Mouse (Mus musculus): ENCODE measurements around the gene Fgf14.
"Not testable (repeated sequence)": the region's sequence is repeated elsewhere in the genome, so short reads cannot be mapped to it uniquely, and the experiment has no call there.

The Fgf14 gene

GRCm38 (mm10) chr14:124195331-124195730, 481.6 kb downstream of the Fgf14 start:
- DNase-seq (ENCODE audit: low spot score in 2 of 2) = no peak

GRCm38 (mm10) chr14:124192815-124193142, 484.1 kb downstream of the Fgf14 start:
- DNase-seq (ENCODE audit: low spot score in 2 of 2) = no peak

- DNase-seq (ENCODE audit: low spot score in 2 of 2) = peak in 1 of 2 experiments; percentile 46
These were observed 484.8 kb downstream of the Fgf14 start for GRCm38 (mm10) chr14:124191913-124192814.

GRCm38 (mm10) chr14:124180265-124180664, 496.7 kb downstream of the Fgf14 start:
- peak in 1 of 2 experiments; percentile 14 for DNase-seq (ENCODE audit: low spot score in 2 of 2)

GRCm38 (mm10) chr14:124174111-124174510, 502.8 kb downstream of the Fgf14 start:
- no peak for DNase-seq (ENCODE audit: low spot score in 2 of 2)

GRCm38 (mm10) chr14:124163618-124164185, 513.2 kb downstream of the Fgf14 start:
- DNase-seq (ENCODE audit: low spot score in 2 of 2) = peak in 1 of 2 experiments; percentile 14

- no peak for DNase-seq (ENCODE audit: low spot score in 2 of 2)
These were observed 529.5 kb downstream of the Fgf14 start for GRCm38 (mm10) chr14:124147378-124147777.

- no peak for DNase-seq (ENCODE audit: low spot score in 2 of 2)
These were observed 569.6 kb downstream of the Fgf14 start for GRCm38 (mm10) chr14:124107205-124107873.

- DNase-seq (ENCODE audit: low spot score in 2 of 2) = no peak
These were observed 593.8 kb downstream of the Fgf14 start for GRCm38 (mm10) chr14:124083126-124083525.

- DNase-seq (ENCODE audit: low spot score in 2 of 2) = no peak
These were observed 632.9 kb downstream of the Fgf14 start for GRCm38 (mm10) chr14:124044016-124044415.

- DNase-seq (ENCODE audit: low spot score in 2 of 2) = no peak
These were observed 636.3 kb downstream of the Fgf14 start for GRCm38 (mm10) chr14:124040651-124041050.

GRCm38 (mm10) chr14:124037434-124037833, 639.5 kb downstream of the Fgf14 start:
- DNase-seq (ENCODE audit: low spot score in 2 of 2) = no peak

GRCm38 (mm10) chr14:124036575-124037205, 640.2 kb downstream of the Fgf14 start:
- no peak for DNase-seq (ENCODE audit: low spot score in 2 of 2)

GRCm38 (mm10) chr14:124033302-124033701, 643.6 kb downstream of the Fgf14 start:
- DNase-seq (ENCODE audit: low spot score in 2 of 2) = not testable (repeated sequence)

GRCm38 (mm10) chr14:124027886-124028670, 648.8 kb downstream of the Fgf14 start:
- DNase-seq (ENCODE audit: low spot score in 2 of 2) = no peak

GRCm38 (mm10) chr14:123990591-123991195, 686.2 kb downstream of the Fgf14 start:
- DNase-seq (ENCODE audit: low spot score in 2 of 2) = no peak

- DNase-seq (ENCODE audit: low spot score in 2 of 2) = no peak
These were observed 708.9 kb downstream of the Fgf14 start for GRCm38 (mm10) chr14:123967996-123968395.

- no peak for DNase-seq (ENCODE audit: low spot score in 2 of 2)
These were observed 710.4 kb downstream of the Fgf14 start for GRCm38 (mm10) chr14:123966531-123966930.

All from left cerebral cortex, adult 9 months (tissue).